Mouse (Mus musculus): ENCODE results near the gene Syne2. TPM values are rescaled to one million over a fixed set of nuclear protein-coding genes. Genes with fewer than 3 reads are reported as not detected.

Syne2 gene
- total RNA-seq, 2 experiments from 2014 or later = 9.1 to 13.9 TPM

DNA sequence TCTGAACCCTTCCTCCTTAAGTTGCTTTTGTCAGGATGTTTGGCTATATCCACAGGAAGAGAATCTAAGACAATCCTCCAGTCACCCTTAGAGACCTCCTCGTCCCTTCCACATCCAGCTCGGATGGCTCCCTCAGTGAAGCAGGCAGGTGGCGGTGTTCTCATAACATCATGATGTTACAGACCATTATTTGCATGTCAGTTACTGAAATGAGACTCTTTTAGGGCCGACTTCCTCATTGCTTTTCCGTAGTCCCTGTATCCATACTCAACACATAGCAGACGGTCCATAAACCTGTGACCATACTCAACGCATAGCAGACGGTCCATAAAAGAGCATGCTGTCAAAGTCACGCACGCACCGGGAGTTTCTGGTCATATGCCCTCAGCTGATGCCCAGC lies 106.9 kb downstream of the Syne2 start:
- DNase-seq (ENCODE audit: low spot score) = no peak

DNA sequence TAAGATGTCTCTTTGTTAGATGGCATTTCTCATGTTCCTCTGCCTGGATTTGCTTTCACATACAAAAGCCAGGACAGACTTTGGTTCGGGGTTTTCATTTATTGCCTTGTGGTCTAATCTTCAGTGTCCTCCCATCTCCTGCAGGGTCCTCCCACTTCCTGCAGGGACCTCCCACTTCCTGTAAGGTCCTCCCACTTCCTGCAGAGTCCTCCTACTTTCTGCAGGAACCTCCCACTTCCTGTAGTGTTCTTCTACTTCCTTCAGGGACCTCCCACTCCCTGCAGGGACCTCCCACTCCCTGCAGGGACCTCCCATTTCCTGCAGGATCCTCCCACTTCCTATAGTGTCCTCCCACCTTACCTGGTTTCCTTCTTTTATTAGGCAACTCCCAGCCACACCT lies 109.7 kb downstream of the Syne2 start:
- DNase-seq (ENCODE audit: low spot score) = no peak

DNA sequence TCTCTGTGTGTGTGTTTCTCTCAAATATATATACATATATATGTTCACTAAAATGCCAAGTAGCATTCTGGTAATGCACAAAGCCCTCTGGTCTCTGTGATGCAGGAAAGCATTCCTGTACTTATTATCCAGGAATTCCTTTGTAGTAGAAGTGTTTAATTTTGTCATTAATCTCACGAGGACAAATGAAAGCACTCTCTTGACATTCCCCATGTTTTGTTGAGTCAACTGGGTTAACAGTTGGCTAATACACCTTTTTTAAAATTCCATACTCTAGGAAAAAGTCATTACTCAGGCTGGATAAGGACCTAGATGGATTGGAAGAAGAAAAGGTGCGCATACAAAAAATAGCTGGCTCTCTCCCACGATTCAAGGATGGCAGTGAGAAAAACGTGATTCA lies 115.6 kb downstream of the Syne2 start:
- DNase-seq (ENCODE audit: low spot score) = no peak

DNA sequence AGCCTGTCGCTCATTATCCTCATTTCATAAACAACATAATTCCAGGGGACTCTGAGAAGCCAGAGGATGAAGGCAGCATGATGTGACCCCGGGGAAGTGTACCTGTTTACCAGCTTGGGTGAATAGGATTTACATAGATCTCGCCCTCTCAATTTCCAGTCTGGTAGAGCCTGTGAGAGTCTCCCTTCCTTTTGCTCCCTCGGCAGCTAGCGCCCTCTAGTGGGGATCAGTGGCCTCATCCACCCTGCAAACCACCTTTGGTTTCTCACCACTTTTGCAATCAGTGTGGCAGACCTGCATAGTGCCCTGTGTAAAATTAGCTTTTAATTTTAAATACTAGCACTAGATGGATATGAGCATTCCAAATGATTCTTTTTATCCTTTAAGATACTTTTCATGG lies 133.4 kb downstream of the Syne2 start:
- DNase-seq (ENCODE audit: low spot score) = peak; percentile 51

DNA sequence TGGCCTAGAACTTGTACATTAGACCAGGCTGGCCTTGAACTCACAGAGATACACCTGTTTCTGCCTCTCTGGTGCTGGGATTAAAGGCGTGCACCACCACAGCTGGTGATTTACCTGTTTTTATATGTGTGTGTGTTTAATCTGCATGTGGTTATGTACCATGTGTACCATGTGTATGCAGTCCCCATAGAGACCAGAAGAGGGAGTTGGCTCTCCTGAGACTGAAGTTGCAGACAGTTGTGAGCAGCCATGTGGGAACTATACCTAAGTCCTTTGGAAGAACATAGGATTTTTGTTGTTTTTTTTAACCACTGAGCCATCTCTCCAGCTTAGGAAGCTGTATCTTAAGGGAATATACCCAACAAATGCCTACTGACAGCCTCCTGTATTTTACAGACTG lies 134.1 kb downstream of the Syne2 start:
- DNase-seq (ENCODE audit: low spot score) = no peak

DNA sequence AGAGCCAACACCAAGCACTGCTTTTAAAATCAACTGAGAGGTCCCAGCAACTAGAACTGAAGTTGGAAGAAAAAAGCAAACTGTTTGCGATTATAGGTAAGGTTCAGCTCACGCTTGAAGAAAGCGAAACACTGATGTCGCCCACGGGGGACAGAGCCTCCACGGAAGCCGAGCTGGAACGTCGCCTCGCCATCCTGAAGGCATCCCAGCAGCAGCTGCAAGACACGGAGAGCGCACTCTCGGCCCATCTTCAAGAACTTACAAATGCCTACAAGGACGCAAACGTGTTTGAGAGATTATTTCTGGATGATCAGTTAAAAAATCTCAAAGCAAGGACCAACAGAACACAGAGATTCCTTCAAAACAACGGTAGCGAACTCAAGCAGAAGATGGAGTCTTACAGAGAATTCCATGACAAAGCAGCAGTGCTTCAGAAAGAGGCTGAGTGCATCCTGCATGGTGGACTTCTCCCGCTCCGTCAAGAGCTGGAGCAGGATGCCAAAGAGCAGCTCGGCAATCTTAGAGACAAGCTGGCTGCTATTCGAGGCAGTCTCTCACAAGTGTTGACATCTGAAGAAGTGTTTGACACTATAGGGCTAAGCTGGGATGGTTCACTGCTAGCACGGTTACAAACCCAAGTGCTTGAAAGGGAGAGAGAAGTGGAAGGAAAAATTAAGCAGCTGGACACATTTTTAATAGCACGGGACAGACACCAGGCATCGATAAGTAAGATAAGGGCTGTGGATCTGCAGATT lies 148.7 kb downstream of the Syne2 start:
- no peak for DNase-seq (ENCODE audit: low spot score)

DNA sequence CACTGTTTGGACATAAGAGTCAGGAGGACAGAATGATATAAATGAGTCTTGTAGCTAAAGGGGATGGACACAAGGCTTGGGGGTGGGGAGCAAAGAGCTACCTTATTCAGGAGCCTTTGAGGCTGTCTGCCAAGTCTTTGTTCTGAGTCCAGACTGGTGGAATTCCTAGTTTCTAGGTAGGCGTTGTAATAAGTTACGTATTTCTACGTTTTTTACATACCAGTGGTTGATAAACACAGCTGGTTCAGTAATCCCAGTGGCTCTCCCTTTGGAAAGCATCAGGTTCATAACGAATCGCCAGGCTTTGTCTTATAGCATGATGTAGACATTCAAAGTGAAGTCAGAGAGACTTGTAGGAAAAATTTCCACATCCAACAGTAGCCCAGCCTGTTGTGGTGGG lies 161.1 kb downstream of the Syne2 start:
- no peak for DNase-seq (ENCODE audit: low spot score)

DNA sequence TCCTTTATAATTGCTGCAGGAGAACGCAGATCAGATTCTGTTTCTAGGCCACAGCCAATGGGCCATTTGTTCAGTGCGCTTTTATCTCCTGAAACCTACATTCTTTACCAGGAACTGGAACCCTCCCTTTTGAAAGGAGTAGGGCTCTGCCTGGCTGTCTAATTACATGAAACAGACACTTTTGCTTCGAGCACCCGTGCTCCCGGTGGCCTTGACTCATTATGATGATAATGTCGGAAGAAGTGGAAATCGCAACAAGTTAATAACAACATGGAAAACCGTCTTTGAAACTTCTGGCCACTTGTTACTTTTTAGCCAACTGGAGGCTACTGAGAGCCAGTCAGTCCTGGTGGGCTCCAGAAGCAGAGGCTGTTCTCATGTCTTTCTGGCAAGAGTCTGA lies 165.4 kb downstream of the Syne2 start:
- no peak for DNase-seq (ENCODE audit: low spot score)

DNA sequence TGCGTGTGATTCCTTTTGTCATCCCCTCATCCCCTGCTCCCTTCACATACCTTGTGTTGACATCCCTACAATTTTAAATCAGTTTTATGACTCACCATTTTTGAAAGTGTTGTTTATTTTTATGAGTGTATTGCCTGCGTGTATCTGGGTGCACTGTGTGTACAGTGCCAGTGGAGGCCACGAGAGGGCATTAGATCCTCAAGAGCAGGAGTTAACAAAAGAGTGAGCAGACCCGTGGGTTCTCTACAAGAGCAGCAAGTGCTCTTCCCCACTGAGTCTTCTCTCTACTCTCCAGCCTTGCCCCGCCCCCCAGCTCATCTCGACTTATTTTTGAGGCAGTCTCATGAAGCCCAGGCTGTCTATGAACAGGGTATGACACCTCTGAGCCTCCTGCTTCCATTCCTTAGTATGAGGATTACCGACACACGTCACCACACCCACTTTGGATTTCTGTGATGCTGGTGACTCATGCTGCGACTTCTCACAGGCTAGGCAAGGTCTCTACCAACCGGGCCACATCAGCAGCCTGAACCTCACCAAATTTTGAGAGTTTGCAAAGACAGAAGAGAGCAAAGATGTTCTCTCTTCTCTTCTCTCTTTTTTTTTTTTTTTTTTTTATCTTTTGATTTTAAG lies 174.4 kb downstream of the Syne2 start:
- DNase-seq (ENCODE audit: low spot score) = no peak

DNA sequence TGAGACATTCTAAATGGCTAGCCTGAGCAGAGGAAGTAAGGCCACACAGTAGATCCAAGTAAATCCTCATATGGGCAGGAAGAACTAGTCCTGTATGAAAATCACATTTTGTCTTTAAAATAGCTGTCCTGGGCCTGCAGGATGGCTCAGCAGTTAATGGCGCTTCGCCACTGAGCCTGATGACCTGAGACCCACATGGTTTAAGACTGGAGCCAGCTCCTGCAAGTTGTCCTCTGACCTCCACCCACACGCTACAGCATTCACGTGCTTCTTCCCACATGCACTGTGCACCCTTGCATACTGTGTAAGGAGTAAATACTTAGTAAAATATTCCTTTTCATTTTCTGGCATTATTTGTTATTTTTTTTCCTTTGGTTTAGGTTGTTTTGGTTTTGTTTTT lies 175.0 kb downstream of the Syne2 start:
- DNase-seq (ENCODE audit: low spot score) = no peak

DNA sequence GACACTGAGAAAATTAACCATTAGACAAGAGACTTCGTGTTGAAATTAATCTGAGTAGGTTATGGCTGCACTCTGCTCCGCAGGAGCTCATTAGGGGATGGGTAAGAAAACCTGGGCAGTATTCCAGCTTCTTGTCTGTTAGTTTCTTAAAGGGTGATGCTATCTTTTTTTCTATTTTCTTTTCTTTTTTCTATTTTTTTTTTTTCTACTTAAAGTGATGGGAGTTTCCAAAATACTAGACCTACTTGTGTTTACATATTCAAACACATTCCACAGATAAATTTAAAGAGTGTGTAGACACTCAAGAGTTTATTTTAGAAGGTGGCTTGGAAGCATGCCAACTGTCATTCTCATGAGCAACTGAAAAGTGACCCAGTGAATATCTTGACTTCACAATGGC lies 177.2 kb downstream of the Syne2 start:
- no peak for DNase-seq (ENCODE audit: low spot score)

DNA sequence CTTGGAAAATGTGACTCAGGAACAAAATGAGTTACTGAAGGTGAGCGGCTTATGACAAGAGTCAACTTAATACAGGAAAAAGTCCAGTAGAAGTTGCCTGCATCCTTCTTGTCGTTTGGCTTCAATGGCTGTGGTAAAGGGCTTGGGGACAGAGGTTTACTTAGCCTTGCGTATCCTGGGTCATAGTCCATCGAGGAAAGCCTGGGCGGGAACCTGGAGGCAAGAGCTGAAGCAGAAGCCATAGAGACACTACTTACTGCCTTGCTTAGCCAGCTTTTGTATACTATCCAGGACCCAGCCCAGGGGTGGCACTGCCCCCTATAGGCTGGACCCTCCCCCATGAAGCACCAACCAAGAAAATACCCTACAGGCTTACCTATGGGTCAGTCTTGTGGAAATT lies 179.6 kb downstream of the Syne2 start:
- no peak for DNase-seq (ENCODE audit: low spot score)

DNA sequence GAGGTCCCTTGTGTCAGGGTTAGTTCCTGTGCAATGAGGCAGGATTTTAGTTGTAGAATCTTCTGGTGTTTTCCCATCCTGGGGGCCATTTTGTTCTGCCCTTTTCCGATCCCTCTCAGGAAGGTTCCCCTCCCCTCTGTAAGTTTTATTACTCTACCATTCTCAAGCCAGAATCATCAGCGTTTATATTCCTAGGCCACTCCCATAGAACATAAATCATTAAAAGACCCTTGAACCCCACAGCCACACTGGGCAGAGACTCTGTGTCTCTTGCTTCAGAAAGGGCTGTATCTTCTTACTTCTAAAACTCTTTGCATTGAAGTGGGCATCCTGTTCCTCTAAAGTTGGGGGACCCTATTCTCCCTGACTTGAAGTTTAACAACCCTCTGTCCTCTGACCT lies 180.5 kb downstream of the Syne2 start:
- no peak for DNase-seq (ENCODE audit: low spot score)

DNA sequence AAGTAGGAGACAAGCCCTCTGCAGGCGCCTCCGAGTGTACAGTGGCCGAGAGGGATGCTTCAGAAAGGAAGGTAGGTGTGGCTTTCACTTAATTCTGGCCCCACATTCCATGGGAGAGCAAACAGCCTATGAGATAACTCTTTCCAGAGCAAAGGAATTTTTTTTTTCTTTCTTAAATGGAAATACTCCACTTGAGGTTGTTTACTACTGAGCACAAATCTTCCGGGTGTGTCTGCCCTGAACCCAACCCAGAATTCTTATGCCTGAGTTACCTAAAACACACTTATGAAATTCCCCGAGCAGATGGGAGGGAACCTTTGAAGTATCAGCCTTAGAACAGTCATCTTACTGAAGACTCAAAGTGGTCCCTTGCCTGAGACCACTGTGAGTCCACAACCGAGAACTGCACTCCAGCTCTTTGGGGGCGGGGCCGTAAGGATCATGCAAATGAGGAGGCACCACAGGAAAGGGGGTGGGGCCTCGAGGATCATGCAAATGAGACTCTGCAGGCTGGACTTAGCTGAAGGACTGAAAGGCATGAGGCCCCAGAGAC lies 186.8 kb downstream of the Syne2 start:
- peak; percentile 61 for DNase-seq (ENCODE audit: low spot score)

DNA sequence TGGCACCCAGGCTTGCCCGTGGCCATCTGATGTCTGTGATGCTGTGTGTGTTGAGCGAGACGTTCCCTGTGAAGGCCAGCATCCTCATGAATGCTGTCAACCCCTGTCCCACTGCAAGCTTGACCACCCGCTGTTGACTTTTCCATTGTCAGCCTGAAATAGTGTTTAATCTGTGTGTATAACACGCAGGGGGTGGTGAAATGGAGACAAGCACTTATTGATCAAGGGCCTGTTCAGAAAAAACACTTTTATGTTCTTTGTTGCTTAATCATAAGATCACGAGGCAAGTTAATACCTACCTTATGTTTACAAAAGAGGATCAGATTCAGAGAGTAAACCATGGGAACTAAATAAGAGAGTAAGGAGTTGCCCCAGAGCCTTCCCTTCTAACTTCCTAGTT lies 191.1 kb downstream of the Syne2 start:
- DNase-seq (ENCODE audit: low spot score) = no peak

DNA sequence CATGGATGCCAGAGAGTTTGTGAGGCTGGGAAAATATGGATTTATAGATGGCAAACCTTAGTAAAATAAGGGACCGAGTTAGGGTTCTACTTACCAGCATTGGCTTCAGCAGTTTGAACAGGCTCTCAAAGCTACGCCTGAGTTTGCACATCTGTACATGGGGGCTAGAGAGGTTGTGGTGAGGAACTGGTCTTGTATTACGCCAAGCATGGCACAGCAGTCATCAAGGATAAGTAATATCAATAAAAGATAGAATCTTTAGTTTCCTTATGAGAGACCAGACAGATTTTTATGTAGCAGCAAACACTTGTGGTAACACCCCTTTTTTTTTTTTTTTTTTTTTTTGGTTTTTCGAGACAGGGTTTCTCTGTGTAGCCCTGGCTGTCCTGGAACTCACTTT lies 194.9 kb downstream of the Syne2 start:
- no peak for DNase-seq (ENCODE audit: low spot score)

DNA sequence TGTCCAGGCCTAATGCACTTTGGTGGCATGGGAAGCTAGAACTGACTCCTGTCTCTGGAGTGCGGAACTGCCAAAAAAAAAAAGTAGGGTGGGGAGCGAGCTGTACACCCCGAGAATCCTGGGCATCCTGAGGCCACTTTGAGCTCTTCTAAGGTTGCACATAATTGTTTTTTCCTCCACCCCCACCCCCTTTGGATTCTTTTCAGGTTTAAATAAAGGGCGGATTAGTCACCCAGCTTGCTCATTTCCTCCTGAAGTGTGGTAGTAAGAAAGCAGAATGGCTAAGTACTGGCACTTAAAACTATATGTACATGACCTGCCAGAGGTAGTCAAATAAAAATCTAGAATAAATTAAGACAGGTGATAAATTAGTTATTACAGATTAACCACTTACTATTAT lies 195.5 kb downstream of the Syne2 start:
- DNase-seq (ENCODE audit: low spot score) = no peak

DNA sequence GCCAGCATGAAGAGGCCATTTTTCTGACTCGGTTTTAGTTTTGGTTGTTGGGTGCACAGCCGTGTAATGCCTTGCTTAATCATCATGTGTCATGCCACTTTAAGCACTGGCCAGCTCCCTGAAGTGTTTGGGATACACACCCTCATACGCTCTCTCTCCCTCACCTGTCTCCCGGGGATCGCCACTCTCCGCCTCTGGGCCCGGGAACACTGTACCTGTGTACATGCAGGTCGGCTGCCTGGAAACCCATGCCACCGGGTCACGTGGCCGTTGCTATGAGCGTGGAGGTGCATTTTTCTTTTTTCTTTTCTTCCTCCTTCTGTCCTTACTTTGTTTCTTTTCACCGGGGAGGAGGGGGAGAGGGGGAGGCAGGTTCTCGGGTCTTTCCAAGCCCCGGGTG lies 197.1 kb downstream of the Syne2 start:
- DNase-seq (ENCODE audit: low spot score) = no peak

DNA sequence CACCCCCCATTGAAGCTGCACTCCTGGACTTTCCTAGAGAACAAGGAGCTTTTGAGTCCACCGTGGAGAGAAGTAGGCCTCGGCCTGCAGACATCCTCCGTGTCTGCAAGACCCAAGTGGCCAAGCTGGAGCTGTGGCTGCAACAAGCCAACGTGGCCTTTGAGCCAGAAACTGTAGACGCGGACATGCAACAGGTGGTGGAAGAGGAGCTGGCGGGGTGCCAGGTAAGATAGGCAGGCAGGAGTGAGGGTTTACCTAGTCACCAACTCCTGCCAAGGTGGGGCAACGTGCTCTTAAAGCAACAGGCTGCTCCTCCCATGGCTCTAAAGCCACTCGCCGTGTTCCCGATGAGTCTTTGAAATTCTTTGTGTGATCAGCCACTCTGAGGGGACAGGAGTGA lies 197.6 kb downstream of the Syne2 start:
- peak; percentile 68 for DNase-seq (ENCODE audit: low spot score)

DNA sequence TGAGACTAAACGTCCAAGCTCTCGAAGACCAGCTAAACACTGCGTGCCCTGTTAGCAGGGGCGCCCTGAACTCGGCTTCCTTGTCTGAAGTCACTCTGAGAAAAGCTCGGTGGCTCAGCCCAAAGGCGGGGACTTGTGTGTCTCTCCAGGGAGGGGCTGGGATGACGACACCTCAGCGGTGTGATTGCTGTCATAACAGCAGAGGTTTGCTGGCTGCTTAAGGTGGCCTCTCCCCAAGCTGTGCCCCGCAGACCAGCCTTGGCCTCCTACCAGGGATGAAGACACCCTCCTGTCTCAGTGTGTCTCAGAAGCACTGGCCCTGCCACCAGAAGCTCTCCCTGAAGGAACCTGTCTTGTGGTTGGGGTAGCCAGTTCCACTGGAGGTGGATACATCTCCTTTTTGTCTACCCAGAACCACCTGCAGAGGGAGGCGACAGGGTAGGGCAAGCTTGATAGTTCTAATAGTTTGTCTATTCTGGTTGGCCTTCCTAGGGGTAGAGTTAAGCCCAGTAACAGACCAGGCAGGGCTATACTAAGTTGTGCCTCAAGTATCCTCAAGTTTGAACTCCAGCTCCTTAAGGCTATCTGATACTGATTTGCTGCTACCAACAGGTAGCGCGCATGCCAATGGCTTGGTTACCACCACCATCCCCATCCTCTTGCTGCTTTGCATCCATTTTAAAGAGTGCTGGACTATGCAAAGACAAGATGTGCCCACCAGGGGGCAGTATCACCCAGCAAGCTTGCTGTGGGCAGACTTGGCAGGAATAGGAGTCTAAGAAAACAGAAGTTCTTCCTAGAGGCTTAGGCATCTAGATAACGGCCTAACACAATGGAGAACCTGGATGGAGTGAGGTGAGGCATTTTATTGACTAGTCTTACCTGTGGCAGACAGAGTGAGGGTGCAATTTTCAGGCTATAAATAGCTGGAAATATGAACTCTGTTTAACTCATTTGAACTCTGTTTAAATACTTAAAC lies 198.5 kb downstream of the Syne2 start:
- peak; percentile 73 for DNase-seq (ENCODE audit: low spot score)

DNA sequence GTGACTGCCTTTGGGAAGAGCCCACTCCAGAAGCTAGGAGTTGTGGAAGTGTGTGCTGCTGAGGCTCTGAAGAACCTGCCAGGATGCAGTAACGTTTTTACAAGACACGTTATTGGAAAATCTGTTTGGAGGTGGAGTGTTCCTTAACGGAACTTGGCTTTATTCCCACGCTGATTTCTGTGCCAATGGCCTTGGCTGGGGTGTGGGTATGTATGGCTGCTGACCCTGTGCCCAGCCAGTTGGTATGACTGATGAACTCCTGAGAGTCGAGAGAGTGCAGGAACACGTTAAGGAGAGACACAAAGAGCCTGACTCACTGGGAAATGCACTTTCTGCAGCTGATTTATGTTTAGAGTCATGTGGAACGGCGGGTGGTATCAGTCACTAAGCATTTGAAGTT lies 200.7 kb downstream of the Syne2 start:
- DNase-seq (ENCODE audit: low spot score) = no peak

DNA sequence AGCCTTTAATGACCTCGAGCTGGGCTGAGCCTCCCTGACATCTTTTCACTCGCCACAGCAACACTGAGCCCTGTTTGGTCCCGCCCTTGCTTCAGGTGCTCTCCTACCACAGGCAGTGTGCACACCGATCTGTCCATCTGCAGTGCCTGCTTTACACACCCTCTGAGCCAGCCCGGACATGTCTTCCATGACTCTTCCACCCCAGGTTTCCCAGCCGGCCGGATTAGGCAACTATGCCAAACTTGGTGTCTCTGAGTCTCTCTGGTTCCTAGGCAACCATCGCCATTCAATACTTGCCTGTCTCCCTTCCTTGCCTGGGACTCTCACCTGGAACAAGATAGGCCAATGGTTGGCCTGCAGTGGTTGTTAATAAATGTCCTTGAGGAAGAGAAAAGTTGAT lies 224.4 kb downstream of the Syne2 start:
- DNase-seq (ENCODE audit: low spot score) = no peak
